Mouse (Mus musculus): ENCODE results near the gene Tlr12. TPM values are rescaled to one million over a fixed set of nuclear protein-coding genes. Genes with fewer than 3 reads are reported as not detected.

The Tlr12 gene
- total and polyA plus RNA-seq, 3 experiments = 0.04 to 0.14 (median 0.12) TPM

- no peak overlapping the region for H3K9ac ChIP-seq (ENCODE audit: insufficient read depth, low read depth)
- TF ChIP-seq ZNF384 (IDR thresholded peaks at IDR 0.05; ENCODE audit: low read depth, low read length) = no peak
- no peak for TF ChIP-seq POLR2A (IDR thresholded peaks at IDR 0.05; ENCODE audit: low read depth, low read length)
- TF ChIP-seq CTCF (conservative IDR thresholded peaks at IDR 0.05 in 1 of 2, IDR thresholded peaks at IDR 0.05 in 1 of 2; ENCODE audit: low read depth in 2 of 2, low read length in 2 of 2) = no peak
- no peak for TF ChIP-seq USF1 (IDR thresholded peaks at IDR 0.05; ENCODE audit: low read depth, low read length)
- TF ChIP-seq IRF4 (IDR thresholded peaks at IDR 0.05; ENCODE audit: low read depth, low read length) = no peak
- TF ChIP-seq SIN3A (IDR thresholded peaks at IDR 0.05; ENCODE audit: low read length) = no peak
- TF ChIP-seq TBP (conservative IDR thresholded peaks at IDR 0.05; ENCODE audit: low read depth, low read length) = no peak
- TF ChIP-seq E2F4 (IDR thresholded peaks at IDR 0.05; ENCODE audit: insufficient replicate concordance, low read depth, low read length) = no peak
- no peak for TF ChIP-seq ZMIZ1 (IDR thresholded peaks at IDR 0.05; ENCODE audit: low read depth, low read length)
- TF ChIP-seq MAFK (IDR thresholded peaks at IDR 0.05; ENCODE audit: insufficient replicate concordance, low read length) = no peak
- no peak for TF ChIP-seq TCF12 (IDR thresholded peaks at IDR 0.05; ENCODE audit: low read depth, low read length)
- no peak for TF ChIP-seq MAX (IDR thresholded peaks at IDR 0.05; ENCODE audit: low read length)
- TF ChIP-seq USF2 (conservative IDR thresholded peaks at IDR 0.05; ENCODE audit: low read depth, low read length) = no peak
- TF ChIP-seq CHD2 (IDR thresholded peaks at IDR 0.05; ENCODE audit: low read length) = no peak
- TF ChIP-seq NRF1 (IDR thresholded peaks at IDR 0.05; ENCODE audit: low read depth, low read length) = no peak
- no peak for TF ChIP-seq ZC3H11A (IDR thresholded peaks at IDR 0.05; ENCODE audit: low read depth, low read length)
- TF ChIP-seq RAD21 (IDR thresholded peaks at IDR 0.05; ENCODE audit: low read depth, low read length) = no peak
- TF ChIP-seq ZKSCAN1 (IDR thresholded peaks at IDR 0.05; ENCODE audit: borderline replicate concordance, low read depth, low read length) = no peak
- peaks cover 0 to 14% of the 10 kb centered on the region in 2 experiments; a peak in 3 of 4 replicates for H3K4me1 ChIP-seq (ENCODE audit: control insufficient read depth in 1 of 2, insufficient read depth in 2 of 2)
- no peak overlapping the region for H3K4me2 ChIP-seq (ENCODE audit: insufficient read depth, low read depth, poor library complexity, severe bottlenecking)
- H3K27me3 ChIP-seq (replicated peaks) = peaks cover 4% of the 10 kb centered on the region
- no peak overlapping the region for H3K27ac ChIP-seq (ENCODE audit: insufficient read depth, low read depth)
- dilution Hi-C loops (cut with MboI; ENCODE audit: extremely low pct_ligation_motif_present, extremely low pct_unique_long_range_greater_than_20kb, low sequenced_read_pairs) (no loop called here), in situ Hi-C loops (cut with MboI; ENCODE audit: low pct_ligation_motif_present, low pct_unique_long_range_greater_than_20kb, low sequenced_read_pairs) (no loop called here)
- H3K4me3 ChIP-seq (replicated peaks in 1 of 3; ENCODE audit: low read depth in 2 of 3, low read length in 2 of 3, poor library complexity in 1 of 3) = no peak overlapping the region
- DNase-seq (ENCODE audit: extremely low read depth) = no peak
- no peaks in the 10 kb centered on the region for H3K36me3 ChIP-seq (replicated peaks in 1 of 2; ENCODE audit: control insufficient read depth in 1 of 2, insufficient read depth in 1 of 2, low read length in 1 of 2)
- H3K9me3 ChIP-seq (replicated peaks; ENCODE audit: low read length) = no peaks in the 10 kb centered on the region
- H3K79me2 ChIP-seq (replicated peaks; ENCODE audit: control insufficient read depth, extremely low read depth, insufficient read depth, poor library complexity, severe bottlenecking) = no peaks in the 10 kb centered on the region
Measured at GRCm38 (mm10) chr4:128635451-128635850, 17.0 kb upstream of the Tlr12 start.

DNA sequence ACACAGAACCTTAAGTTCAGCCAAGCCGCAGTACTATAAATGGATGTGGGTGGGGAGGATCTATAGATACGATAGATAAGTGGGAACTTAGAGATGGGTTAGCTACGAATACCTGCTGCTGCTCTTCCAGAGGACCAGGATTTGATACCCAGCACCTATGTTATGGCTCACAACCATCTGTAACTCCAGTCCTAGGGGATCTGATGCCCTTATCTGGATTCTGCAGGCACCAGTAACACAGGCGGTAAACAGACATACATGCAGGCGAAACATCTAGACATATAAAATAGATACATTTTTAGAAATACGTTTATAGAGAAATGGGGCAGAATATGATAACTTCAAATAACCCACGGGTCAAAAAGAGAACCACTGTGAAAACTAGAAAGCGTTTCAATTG, 2.7 kb upstream of the Tlr12 start:
- Histone ChIP-seq H3K9me3 (replicated peaks; ENCODE audit: low read length) (peaks cover 3% of the 10 kb centered on the region), H3K4me2 (ENCODE audit: insufficient read depth, low read depth, poor library complexity, severe bottlenecking) (no peak overlapping the region), H3K79me2 (replicated peaks; ENCODE audit: control insufficient read depth, extremely low read depth, insufficient read depth, poor library complexity, severe bottlenecking) (no peaks in the 10 kb centered on the region), H3K4me3 (replicated peaks in 1 of 3; ENCODE audit: low read depth in 2 of 3, low read length in 2 of 3, poor library complexity in 1 of 3) (no peak overlapping the region), H3K4me1 (ENCODE audit: control insufficient read depth in 1 of 2, insufficient read depth in 2 of 2) (peaks cover 5 to 29% of the 10 kb centered on the region in 2 experiments), H3K27ac (ENCODE audit: insufficient read depth, low read depth) (no peak overlapping the region), H3K27me3 (replicated peaks) (peaks cover 1% of the 10 kb centered on the region), H3K36me3 (replicated peaks in 1 of 2; ENCODE audit: control insufficient read depth in 1 of 2, insufficient read depth in 1 of 2, low read length in 1 of 2) (no peaks in the 10 kb centered on the region), H3K9ac (ENCODE audit: insufficient read depth, low read depth) (no peak overlapping the region)
- TF ChIP-seq MAZ (IDR thresholded peaks at IDR 0.05; ENCODE audit: low read depth, low read length) (no peak), ZNF384 (IDR thresholded peaks at IDR 0.05; ENCODE audit: low read depth, low read length) (no peak), ZC3H11A (IDR thresholded peaks at IDR 0.05; ENCODE audit: low read depth, low read length) (no peak), UBTF (IDR thresholded peaks at IDR 0.05; ENCODE audit: low read depth, low read length) (no peak), JUN (IDR thresholded peaks at IDR 0.05; ENCODE audit: insufficient read depth, low read depth, low read length) (no peak), HCFC1 (IDR thresholded peaks at IDR 0.05; ENCODE audit: low read depth, low read length) (no peak), MAFK (IDR thresholded peaks at IDR 0.05; ENCODE audit: insufficient replicate concordance, low read length) (no peak), MYC (IDR thresholded peaks at IDR 0.05; ENCODE audit: low read depth, low read length) (no peak), CHD1 (IDR thresholded peaks at IDR 0.05; ENCODE audit: low read depth, low read length) (no peak), PAX5 (IDR thresholded peaks at IDR 0.05; ENCODE audit: low read length) (no peak), EP300 (IDR thresholded peaks at IDR 0.05; ENCODE audit: low read length) (no peak), RAD21 (IDR thresholded peaks at IDR 0.05; ENCODE audit: low read depth, low read length) (no peak), E2F4 (IDR thresholded peaks at IDR 0.05; ENCODE audit: insufficient replicate concordance, low read depth, low read length) (no peak)
- DNase-seq (ENCODE audit: extremely low read depth) = no peak
- in situ Hi-C loops (cut with MboI; ENCODE audit: low pct_ligation_motif_present, low pct_unique_long_range_greater_than_20kb, low sequenced_read_pairs) (no loop called here), dilution Hi-C loops (cut with MboI; ENCODE audit: extremely low pct_ligation_motif_present, extremely low pct_unique_long_range_greater_than_20kb, low sequenced_read_pairs) (no loop called here)

All from CH12.LX (cell line).